Mouse (Mus musculus) neural tube, postnatal 0 days (tissue): ENCODE data around the gene Tpmt. TPM values are rescaled to one million over a fixed set of nuclear protein-coding genes. Genes with fewer than 3 reads are reported as not detected.

Source experiments
- polyA plus RNA-seq: library from polyadenylated mRNA; unstranded; fragments of >200 nt; fragmentation: Nextera tagmentation; extraction: Ambion mirVana; gene quantifications from 2 replicates; pipeline ENCODE4 v1.2.1, GENCODE M21; 2015

The Tpmt gene
- polyA plus RNA-seq: 18.2 and 19.0 TPM in 2 replicates

DNA sequence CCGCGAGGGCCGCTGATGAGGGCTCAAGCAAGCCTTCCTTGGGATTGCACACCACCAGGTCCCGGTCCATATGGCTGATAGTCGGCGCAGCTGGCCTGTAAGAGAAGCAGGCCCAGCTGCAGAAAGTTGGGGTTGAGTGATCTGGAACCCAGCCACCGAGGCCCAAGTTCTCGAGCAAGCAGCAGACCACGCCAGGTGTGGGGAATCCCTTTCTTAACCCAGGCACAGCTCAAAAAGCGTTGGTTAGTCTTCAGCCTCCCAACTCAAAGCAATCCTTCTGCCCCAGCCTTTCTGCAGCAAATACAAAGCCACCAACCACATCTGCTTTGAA lies at the start of gene Tpmt:
Gene Tpmt (minus strand): TSS at position 121 of the 331 bp plus-strand sequence.

DNA sequence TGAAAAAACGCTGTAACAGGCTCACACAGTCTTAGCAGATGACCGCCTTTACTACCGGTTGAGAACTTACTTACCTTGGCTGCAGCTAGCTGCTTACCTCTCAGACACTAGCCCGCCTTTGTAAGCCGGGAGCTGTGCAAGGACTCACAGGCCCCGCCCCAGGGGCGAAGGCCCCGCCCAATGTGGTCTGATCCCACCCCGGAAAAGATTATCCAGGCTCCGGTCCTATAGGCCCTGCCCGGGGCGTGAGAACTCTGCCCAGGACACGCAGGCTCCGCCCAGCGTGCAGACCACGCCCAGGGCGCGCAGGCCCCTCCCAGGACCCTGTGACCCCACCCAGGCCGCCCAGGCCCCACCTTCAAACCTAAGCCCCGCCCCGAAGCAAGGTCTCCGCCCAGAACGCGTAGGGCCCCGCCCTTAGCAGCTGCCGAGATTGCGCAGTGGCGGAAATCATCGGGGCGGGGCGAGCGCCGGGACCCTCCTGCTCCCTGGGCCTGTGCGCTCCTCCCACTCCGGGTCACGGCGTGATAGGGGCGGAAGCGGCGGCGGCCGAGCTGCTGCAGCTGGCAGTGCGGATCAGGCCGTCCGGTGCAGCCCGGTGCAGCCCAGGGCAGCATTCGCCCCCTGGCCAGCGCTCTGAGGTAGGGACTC lies 1.4 kb downstream of the Tpmt start, which contains the start of gene Kdm1b:
Gene Kdm1b (plus strand): TSS at position 470 of the 651 bp plus-strand sequence.

DNA sequence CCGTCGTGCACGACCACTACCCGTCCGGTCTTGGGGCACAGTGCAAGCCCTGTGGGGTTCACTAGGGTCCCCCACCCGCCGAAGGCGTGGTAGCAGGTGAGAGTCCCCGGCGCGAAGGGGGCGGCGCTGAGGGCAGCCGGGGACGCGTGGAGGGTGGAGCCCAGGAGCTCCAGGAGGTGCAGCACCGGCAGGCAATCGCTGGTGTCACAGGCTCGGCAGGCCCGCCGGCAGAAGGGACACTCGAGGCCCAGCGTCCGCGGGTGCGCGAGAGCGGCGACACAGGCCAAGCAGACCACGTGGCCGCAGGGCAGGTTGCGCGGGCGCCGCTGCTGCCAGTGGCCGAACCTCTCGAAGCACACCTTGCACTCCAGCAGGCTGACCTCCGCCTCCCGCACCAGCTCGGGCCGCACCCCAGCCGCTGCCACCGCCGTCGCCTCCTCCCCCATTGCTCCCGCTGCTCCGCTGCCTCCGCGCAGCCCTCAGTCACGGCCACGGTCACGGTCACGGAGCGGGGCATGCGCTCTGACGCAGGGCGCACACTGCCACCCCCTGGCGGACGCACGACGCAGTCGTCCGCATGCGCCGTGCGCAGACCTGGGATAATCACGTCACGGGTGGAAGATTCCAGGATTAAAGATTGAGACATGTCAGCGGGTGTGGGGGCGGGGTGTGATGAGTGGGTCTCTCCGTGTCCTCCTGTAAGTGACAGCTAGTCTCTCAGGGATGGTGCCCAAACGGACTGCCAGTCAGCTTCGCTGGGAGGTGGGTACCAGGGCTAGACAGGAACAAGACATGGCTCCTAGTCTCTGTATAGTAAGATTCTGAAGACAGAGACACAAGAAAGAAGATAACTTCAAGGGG lies 30.0 kb downstream of the Tpmt start, which contains the start of gene Nhlrc1:
Gene Nhlrc1 (minus strand): TSS at position 517 of the 861 bp plus-strand sequence.

Other genes with a start within 250 kb of the Tpmt start
- gene Kif13a, start 114.9 kb downstream of the Tpmt start, polyA plus RNA-seq: 13.3 and 15.7 TPM in 2 replicates
- gene Nhlrc1, start 29.9 kb downstream of the Tpmt start, polyA plus RNA-seq: 15.5 and 16.4 TPM in 2 replicates
- 8.6 and 9.7 TPM in 2 replicates for gene Kdm1b, start 1.2 kb downstream of the Tpmt start, polyA plus RNA-seq
- 114 and 125 TPM in 2 replicates for gene Dek, start 61.5 kb upstream of the Tpmt start, polyA plus RNA-seq
- gene Rnf144b, start 77.9 kb upstream of the Tpmt start, polyA plus RNA-seq: 1.9 and 2.1 TPM in 2 replicates